Mouse (Mus musculus) limb, embryonic 13.5 days (tissue): ENCODE data around the gene Etv5. TPM values are rescaled to one million over a fixed set of nuclear protein-coding genes. Genes with fewer than 3 reads are reported as not detected.
A peak's percentile ranks its signal among the peaks of the same experiment; 100 is the strongest.

Experiments
- ATAC-seq: fragments of 200-750 bp; cut with Nextera tagmentation; 2 replicates; pipeline ENCODE4 v1.8.0; 2017; ENCODE audit warnings: low read depth, moderate number of reproducible peaks, moderate TSS enrichment; ENCODE audit not compliant: low FRiP score
- H3K27ac ChIP-seq: fragments of 300-500 bp; sonication (generic); 2 replicates; pipeline ENCODE4 v1.5.1; 2015; ENCODE audit warnings: inconsistent platforms, mild to moderate bottlenecking, moderate library complexity
- H3K27me3 ChIP-seq: fragments of 300-500 bp; sonication (generic); 2 replicates; pipeline ENCODE4 v1.6.1; 2015; ENCODE audit warnings: mild to moderate bottlenecking, inconsistent platforms
- H3K36me3 ChIP-seq: fragments of 300-500 bp; sonication (generic); 2 replicates; pipeline ENCODE4 v1.6.1; 2015; ENCODE audit warnings: inconsistent platforms, mild to moderate bottlenecking, moderate library complexity
- H3K4me1 ChIP-seq: fragments of 300-500 bp; sonication (generic); 2 replicates; pipeline ENCODE4 v1.6.1; 2015; ENCODE audit warnings: inconsistent platforms
- H3K4me2 ChIP-seq: fragments of 300-500 bp; sonication (generic); replicated peaks from 2 replicates; pipeline ENCODE4 v1.6.1; 2015; ENCODE audit warnings: inconsistent platforms, mild to moderate bottlenecking, moderate library complexity
- H3K4me3 ChIP-seq: fragments of 300-500 bp; sonication (generic); 2 replicates; pipeline ENCODE4 v1.5.1; 2015; ENCODE audit warnings: moderate library complexity, mild to moderate bottlenecking, inconsistent platforms
- H3K9ac ChIP-seq: fragments of 300-500 bp; sonication (generic); 2 replicates; pipeline ENCODE4 v1.6.1; 2015; ENCODE audit warnings: mild to moderate bottlenecking, inconsistent platforms
- H3K9me3 ChIP-seq: fragments of 300-500 bp; sonication (generic); 2 replicates; pipeline ENCODE4 v1.6.1; 2016; ENCODE audit warnings: inconsistent platforms
- WGBS: fragments of 180-500 bp; shearing (Covaris S2); methylation state at CpG from one replicate; pipeline ENCODE4 v1.1.7; 2015; 5-methylcytosine and 5-hydroxymethylcytosine counted together
- polyA plus RNA-seq: library from polyadenylated mRNA; unstranded; fragments of >200 nt; fragmentation: Nextera tagmentation; extraction: Ambion mirVana; gene quantifications from 2 replicates; pipeline ENCODE4 v1.2.1, GENCODE M21; 2015

Etv5 gene
- polyA plus RNA-seq, 1 experiment from 2014 or later = 45.8 TPM

- H3K36me3 ChIP-seq = no peaks in the 10 kb centered on the region
- no peak overlapping the region for H3K27ac ChIP-seq
- WGBS = 94% methylated on average over 4 of the region's 4 CpGs
- no peak overlapping the region for H3K9ac ChIP-seq
- no peak for ATAC-seq
- no peaks in the 10 kb centered on the region for H3K9me3 ChIP-seq
- no peaks in the 10 kb centered on the region for H3K27me3 ChIP-seq
- no peak overlapping the region for H3K4me2 ChIP-seq
- no peak overlapping the region for H3K4me3 ChIP-seq
- H3K4me1 ChIP-seq = 0 out of 2 replicates have a peak, but pooled peaks cover 5% of the 10 kb centered on the region
These were observed 88.3 kb downstream of the Etv5 start for GRCm38 (mm10) chr16:22351194-22351593.

DNA sequence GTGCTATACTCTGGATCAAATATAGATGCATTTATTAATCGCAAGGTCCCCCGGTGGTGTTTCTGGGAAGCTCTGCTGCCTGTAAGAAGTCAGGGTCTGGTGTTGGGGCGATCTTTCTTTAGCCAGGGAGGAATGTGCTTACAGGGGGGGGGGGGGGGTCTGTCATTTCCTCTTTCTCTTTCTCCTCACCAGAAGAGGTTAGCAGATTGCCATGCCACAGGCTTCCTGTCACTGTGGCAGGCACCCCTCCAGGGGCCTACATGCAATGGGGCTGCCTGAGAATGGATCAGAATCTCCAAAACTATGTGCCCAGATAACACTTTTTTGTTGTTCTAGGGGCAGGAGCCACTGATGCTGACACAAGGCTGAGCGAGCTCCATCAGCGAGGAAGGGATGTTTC, 89.7 kb downstream of the Etv5 start:
- ATAC-seq = no peak
- WGBS = 76% methylated on average over 5 of the region's 5 CpGs
- Histone ChIP-seq H3K4me1 (0 out of 2 replicates have a peak, but pooled peaks cover 5% of the 10 kb centered on the region), H3K9me3 (no peaks in the 10 kb centered on the region), H3K4me2 (no peak overlapping the region), H3K4me3 (no peak overlapping the region), H3K9ac (no peak overlapping the region), H3K36me3 (no peaks in the 10 kb centered on the region), H3K27me3 (no peaks in the 10 kb centered on the region), H3K27ac (no peak overlapping the region)

GRCm38 (mm10) chr16:22348478-22349270, 90.8 kb downstream of the Etv5 start:
- H3K27me3 ChIP-seq = no peaks in the 10 kb centered on the region
- ATAC-seq = no peak
- WGBS = 43% methylated on average over 16 of the region's 16 CpGs
- peak overlapping the region; percentile 3; the same call in 1 of the 2 replicates for H3K27ac ChIP-seq
- H3K9me3 ChIP-seq = no peaks in the 10 kb centered on the region
- H3K36me3 ChIP-seq = no peaks in the 10 kb centered on the region
- H3K9ac ChIP-seq = no peak overlapping the region; the same call in 1 of the 2 replicates
- peak overlapping the region; percentile 21; the same call in 1 of the 2 replicates for H3K4me2 ChIP-seq
- 0 out of 2 replicates have a peak, but pooled peaks cover 5% of the 10 kb centered on the region for H3K4me1 ChIP-seq
- no peak overlapping the region for H3K4me3 ChIP-seq

DNA sequence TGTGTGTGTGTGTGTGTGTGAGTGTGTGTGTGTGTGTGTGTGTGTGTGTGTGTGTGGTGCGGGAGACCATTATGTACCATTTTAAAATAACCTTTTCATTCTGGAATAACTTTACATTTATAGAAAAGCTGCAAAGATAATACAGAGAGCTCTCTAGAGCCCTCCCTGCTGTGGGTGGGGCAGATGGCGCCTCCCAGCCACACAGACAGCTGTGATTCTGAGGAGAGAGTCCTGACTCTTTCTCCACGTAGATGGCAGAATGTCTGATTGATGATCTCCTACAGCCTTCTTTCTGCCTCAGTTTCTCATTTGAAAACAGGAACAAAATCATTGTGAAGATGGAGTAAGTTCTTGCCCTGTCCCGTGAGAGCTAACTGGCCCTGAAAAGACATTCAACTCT, 91.5 kb downstream of the Etv5 start:
- no peak overlapping the region for H3K27ac ChIP-seq
- ATAC-seq = no peak
- H3K4me2 ChIP-seq = no peak overlapping the region
- H3K9ac ChIP-seq = no peak overlapping the region
- no peaks in the 10 kb centered on the region for H3K9me3 ChIP-seq
- H3K27me3 ChIP-seq = no peaks in the 10 kb centered on the region
- no peak overlapping the region for H3K4me3 ChIP-seq
- WGBS = 75% methylated on average over 4 of the region's 4 CpGs
- H3K4me1 ChIP-seq = 0 out of 2 replicates have a peak, but pooled peaks cover 5% of the 10 kb centered on the region
- H3K36me3 ChIP-seq = no peaks in the 10 kb centered on the region

- ATAC-seq = peak; percentile 92
- WGBS = 18% methylated on average over 4 of the region's 4 CpGs
- no peaks in the 10 kb centered on the region for H3K27me3 ChIP-seq
- H3K4me2 ChIP-seq = no peak overlapping the region
- H3K27ac ChIP-seq = no peak overlapping the region
- H3K36me3 ChIP-seq = no peaks in the 10 kb centered on the region
- no peaks in the 10 kb centered on the region for H3K9me3 ChIP-seq
- H3K4me3 ChIP-seq = no peak overlapping the region
- H3K9ac ChIP-seq = no peak overlapping the region
- H3K4me1 ChIP-seq = peaks cover 10% of the 10 kb centered on the region; the same call in 1 of the 2 replicates
These were observed 98.3 kb downstream of the Etv5 start for GRCm38 (mm10) chr16:22341236-22341671.

DNA sequence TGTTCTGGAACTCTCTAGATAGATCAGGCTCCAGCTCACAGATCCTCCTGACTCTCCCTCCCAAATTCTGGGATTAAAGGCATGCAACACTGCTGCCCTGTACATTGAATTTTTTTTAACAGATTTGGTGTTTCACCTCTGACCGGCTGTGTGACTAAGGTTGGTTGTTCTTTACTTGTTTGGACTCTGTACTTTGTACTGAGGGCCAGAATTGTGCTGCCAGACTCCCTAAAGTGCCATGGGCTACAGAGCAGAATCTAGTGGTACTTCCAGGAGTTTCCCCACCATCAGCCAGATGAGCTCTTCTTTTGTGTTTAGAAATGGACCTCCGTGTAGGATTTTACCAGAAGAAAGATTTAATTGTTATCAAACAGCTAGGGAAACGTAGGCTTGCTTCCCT, 103.7 kb downstream of the Etv5 start:
- no peak overlapping the region for H3K9ac ChIP-seq
- no peak for ATAC-seq
- H3K4me1 ChIP-seq = 0 out of 2 replicates have a peak, but pooled peaks cover 2% of the 10 kb centered on the region
- no peak overlapping the region for H3K27ac ChIP-seq
- H3K4me2 ChIP-seq = no peak overlapping the region
- H3K4me3 ChIP-seq = no peak overlapping the region
- H3K36me3 ChIP-seq = no peaks in the 10 kb centered on the region
- H3K27me3 ChIP-seq = no peaks in the 10 kb centered on the region
- H3K9me3 ChIP-seq = peaks cover 9% of the 10 kb centered on the region; the same call in 1 of the 2 replicates
- WGBS = 81% methylated on average over 3 of the region's 3 CpGs

Other genes with a start within 250 kb of the Etv5 start
- 422 and 432 TPM in 2 replicates for gene Tra2b, start 173.7 kb downstream of the Etv5 start, polyA plus RNA-seq
- 0.08 and 0.20 TPM in 2 replicates for gene Dgkg, start 217.5 kb upstream of the Etv5 start, polyA plus RNA-seq